Comparison of ENCODE assay signal across 31 mouse cellular contexts in genomic region chr13:91634123-91634522, GRCm38 (mm10).
DNase-seq lines count a peak whose midpoint lies in the region; ATAC-seq lines count a peak whose summit lies in the region.
"Had no signal": no experiment of that assay in that cellular context is flagged by ENCODE, and none has a peak within 500 bp of the region (broad histone marks: within the 10 kb centered on the region; RNA-seq: fewer than 3 reads in every experiment).

No protein-coding gene starts in this region.

- no peaks in the 10 kb centered on the region for H3K9me3 ChIP-seq in liver, embryonic 16.5 days (replicated peaks; ENCODE audit: control insufficient read depth, low read length)
- H3K9me3 ChIP-seq in liver, embryonic 11.5 days (ENCODE audit: control insufficient read depth, low read length) = no peaks in the 10 kb centered on the region
- H3K9me3 ChIP-seq in megakaryocyte, embryonic 14.5 days = no peaks in the 10 kb centered on the region
- H3K9me3 ChIP-seq: embryonic facial prominence, embryonic 12.5 days; forebrain, embryonic 10.5 days; hindbrain, embryonic 12.5 days; intestine, embryonic 15.5 days; liver, embryonic 15.5 days; stomach, embryonic 15.5 days had no signal

- peaks cover 7% of the 10 kb centered on the region for H3K4me1 ChIP-seq in liver, embryonic 16.5 days (ENCODE audit: control insufficient read depth, low read depth, low read length)
- no peaks in the 10 kb centered on the region for H3K4me1 ChIP-seq in liver, embryonic 11.5 days (replicated peaks; ENCODE audit: control insufficient read depth, insufficient read depth, low read length)
- H3K4me1 ChIP-seq in megakaryocyte, embryonic 14.5 days = peaks cover 37% of the 10 kb centered on the region
- H3K4me1 ChIP-seq: embryonic facial prominence, embryonic 12.5 days; forebrain, embryonic 10.5 days; hindbrain, embryonic 12.5 days; intestine, embryonic 15.5 days; stomach, embryonic 15.5 days had no signal

- H3K9ac ChIP-seq in liver, embryonic 16.5 days (ENCODE audit: low read depth, low read length) = no peak overlapping the region
- H3K9ac ChIP-seq in liver, embryonic 11.5 days (ENCODE audit: low read depth, low read length) = no peak overlapping the region
- H3K9ac ChIP-seq: embryonic facial prominence, embryonic 12.5 days; hindbrain, embryonic 12.5 days; intestine, embryonic 15.5 days; liver, embryonic 15.5 days; stomach, embryonic 15.5 days had no signal

- peak; percentile 47 for ATAC-seq in frontal cortex, adult (ENCODE audit: low TSS enrichment)
- peak; percentile 32; the same call in 1 of the 2 replicates for ATAC-seq in liver, embryonic 16.5 days (ENCODE audit: low read depth)
- ATAC-seq in liver, embryonic 11.5 days (replicated peaks; ENCODE audit: low FRiP score) = no peak
- ATAC-seq in megakaryocyte, adult 5-6 weeks (ENCODE audit: poor library complexity, severe bottlenecking) = no peak
- ATAC-seq: hindbrain, postnatal 0 days; intestine, embryonic 15.5 days; midbrain, embryonic 16.5 days; Patski had no signal

- peak; percentile 43 for DNase-seq in embryo, embryonic 10 days (ENCODE audit: low spot score)
- no peak for DNase-seq in embryo, embryonic 10.5 days (ENCODE audit: low spot score)
- no peak for DNase-seq in frontal cortex, adult 2 months (ENCODE audit: extremely low spot score in 1 of 2, low spot score in 1 of 2)
- no peak for DNase-seq in liver, embryonic 11.5 days (ENCODE audit: low spot score)
- DNase-seq: adrenal gland, postnatal 10 days; cerebellum, adult 11 months; cerebellum, adult 9-10 months; gastrocnemius, adult 2 months; heart, postnatal 36 days; kidney, adult 2 months; kidney, postnatal 10 days; layer of hippocampus, postnatal 36 days; left cerebral cortex, postnatal 4 days; liver; right cerebral cortex, postnatal 25 days; thymus, postnatal 14 days had no signal

- H3K4me2 ChIP-seq in liver, embryonic 16.5 days (ENCODE audit: low read depth, low read length) = no peak overlapping the region
- H3K4me2 ChIP-seq in liver, embryonic 11.5 days = no peak overlapping the region
- H3K4me2 ChIP-seq: embryonic facial prominence, embryonic 12.5 days; hindbrain, embryonic 12.5 days; intestine, embryonic 15.5 days; liver, embryonic 15.5 days; midbrain, embryonic 11.5 days; stomach, embryonic 15.5 days had no signal

- 55% methylated on average over 7 of the region's 7 CpGs for WGBS in liver, embryonic 16.5 days (ENCODE audit: insufficient replicate concordance)
- WGBS in liver, embryonic 11.5 days = 51% methylated on average over 7 of the region's 7 CpGs

- H3K27ac ChIP-seq in liver, embryonic 16.5 days (ENCODE audit: low read length) = no peak overlapping the region
- H3K27ac ChIP-seq in liver, embryonic 11.5 days (ENCODE audit: low read depth, low read length) = no peak overlapping the region; the same call in 1 of the 2 replicates
- H3K27ac ChIP-seq: embryonic facial prominence, embryonic 12.5 days; forebrain, embryonic 10.5 days; gastrocnemius, adult 2 months; hindbrain, embryonic 12.5 days; hindbrain, postnatal 0 days; intestine, embryonic 15.5 days; liver, embryonic 15.5 days; macrophage; stomach, embryonic 15.5 days had no signal

- no peaks in the 10 kb centered on the region for H3K36me3 ChIP-seq in liver, embryonic 16.5 days (ENCODE audit: control insufficient read depth, insufficient read depth)
- H3K36me3 ChIP-seq in liver, embryonic 11.5 days (ENCODE audit: control insufficient read depth, insufficient read depth, low read length) = no peaks in the 10 kb centered on the region
- peaks cover 4% of the 10 kb centered on the region for H3K36me3 ChIP-seq in megakaryocyte, embryonic 14.5 days (replicated peaks; ENCODE audit: low read length)
- H3K36me3 ChIP-seq: embryonic facial prominence, embryonic 12.5 days; forebrain, embryonic 10.5 days; hindbrain, embryonic 12.5 days; intestine, embryonic 15.5 days; liver, embryonic 15.5 days; stomach, embryonic 15.5 days had no signal

- H3K4me3 ChIP-seq in liver, embryonic 16.5 days (ENCODE audit: low read depth, low read length) = no peak overlapping the region
- no peak overlapping the region for H3K4me3 ChIP-seq in liver, embryonic 11.5 days (ENCODE audit: low read depth, low read length)
- peak overlapping the region; percentile 40 for H3K4me3 ChIP-seq in megakaryocyte, embryonic 14.5 days (replicated peaks)
- H3K4me3 ChIP-seq: embryonic facial prominence, embryonic 12.5 days; forebrain, embryonic 10.5 days; gastrocnemius, adult 2 months; hindbrain, embryonic 12.5 days; intestine, embryonic 15.5 days; liver, embryonic 15.5 days; stomach, embryonic 15.5 days had no signal

- no peaks in the 10 kb centered on the region for H3K27me3 ChIP-seq in liver, embryonic 16.5 days (ENCODE audit: control insufficient read depth, insufficient read depth, low read depth, low read length)
- H3K27me3 ChIP-seq in liver, embryonic 11.5 days (replicated peaks; ENCODE audit: control insufficient read depth, insufficient read depth, low read length) = no peaks in the 10 kb centered on the region
- H3K27me3 ChIP-seq in megakaryocyte, embryonic 14.5 days (replicated peaks) = no peaks in the 10 kb centered on the region
- H3K27me3 ChIP-seq: embryonic facial prominence, embryonic 12.5 days; hindbrain, embryonic 12.5 days; intestine, embryonic 15.5 days; liver, embryonic 15.5 days; Patski; stomach, embryonic 15.5 days had no signal

Comparison
In these comparisons a context has a peak if more than half of its experiments do, and no peak if none do; other contexts are left out.
1. ATAC-seq: peak in frontal cortex, adult (single experiment) and liver, embryonic 16.5 days (single experiment); none in liver, embryonic 11.5 days (single experiment) and megakaryocyte, adult 5-6 weeks (single experiment).